Mouse (Mus musculus): Measurements from ENCODE around the gene Snrpa1.
A peak's percentile ranks its signal among the peaks of the same experiment; 100 is the strongest.
"Not testable (repeated sequence)": the region's sequence is repeated elsewhere in the genome, so short reads cannot be mapped to it uniquely, and the experiment has no call there.

Gene Snrpa1

DNA sequence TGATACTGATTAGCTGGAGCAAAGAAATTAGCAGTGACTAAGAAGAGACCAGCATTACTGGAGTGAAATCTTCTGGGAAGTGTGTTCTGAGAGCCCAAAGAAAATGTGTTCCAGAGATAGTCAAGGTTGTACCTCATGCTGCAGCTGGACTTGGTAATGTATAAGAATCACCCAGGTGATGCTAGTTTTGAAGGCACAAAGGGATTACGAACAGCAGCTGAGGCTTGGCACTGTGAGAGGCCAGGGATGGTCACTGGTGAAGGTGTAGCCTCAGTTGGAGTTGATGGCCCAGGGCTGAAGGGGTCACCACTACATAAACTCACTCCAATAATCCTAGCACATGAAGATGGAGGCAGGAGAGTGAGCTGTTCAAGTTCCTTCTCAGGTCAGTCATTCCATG, at the start of gene Snrpa1:
Snrpa1 (plus strand) TSS at position 301 of the 400 bp plus-strand sequence.
- no peak for DNase-seq (ENCODE audit: low read depth in 1 of 2, low spot score in 2 of 2)

DNA sequence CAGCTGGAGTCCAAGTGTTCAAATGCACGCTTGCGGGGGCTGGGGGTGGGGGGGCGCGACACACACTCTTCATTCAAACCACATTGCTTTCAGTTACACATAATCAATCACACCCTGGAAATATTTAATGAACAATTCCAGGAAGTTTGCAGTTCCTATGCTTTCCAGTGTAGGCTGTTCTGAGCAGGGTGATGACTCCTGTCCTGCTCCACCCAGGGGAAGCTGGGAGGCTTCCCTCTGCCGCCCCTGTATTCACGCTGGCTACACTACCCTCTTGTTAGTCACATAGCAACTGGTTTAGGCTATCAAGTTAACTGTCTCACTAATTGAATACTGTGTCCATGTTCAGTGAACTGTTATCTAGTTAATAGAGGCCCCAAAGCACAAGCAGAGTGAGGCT, 48.3 kb upstream of the Snrpa1 start:
- DNase-seq (ENCODE audit: low read depth in 1 of 2, low spot score in 2 of 2): no peak

DNA sequence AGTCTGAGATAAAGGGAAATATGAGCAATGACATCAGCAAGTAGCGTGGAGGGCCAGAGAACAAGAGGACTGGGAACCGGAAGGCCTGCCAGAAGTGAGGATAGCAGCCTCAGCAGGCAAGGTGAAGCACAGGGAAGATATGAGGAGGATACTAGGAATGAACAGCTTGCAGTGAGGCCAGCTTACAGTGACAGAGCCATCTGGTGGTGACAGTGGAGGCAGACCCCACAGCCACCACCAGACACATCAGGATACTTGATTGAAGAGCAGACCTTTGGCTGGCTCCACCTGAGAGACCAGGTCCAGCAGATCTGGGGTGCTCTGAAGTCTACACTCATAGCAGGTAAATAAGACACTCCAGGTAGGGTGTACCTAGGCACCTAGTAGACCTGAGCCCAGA, 31.1 kb upstream of the Snrpa1 start:
- DNase-seq (ENCODE audit: low read depth in 1 of 2, low spot score in 2 of 2): no peak

DNA sequence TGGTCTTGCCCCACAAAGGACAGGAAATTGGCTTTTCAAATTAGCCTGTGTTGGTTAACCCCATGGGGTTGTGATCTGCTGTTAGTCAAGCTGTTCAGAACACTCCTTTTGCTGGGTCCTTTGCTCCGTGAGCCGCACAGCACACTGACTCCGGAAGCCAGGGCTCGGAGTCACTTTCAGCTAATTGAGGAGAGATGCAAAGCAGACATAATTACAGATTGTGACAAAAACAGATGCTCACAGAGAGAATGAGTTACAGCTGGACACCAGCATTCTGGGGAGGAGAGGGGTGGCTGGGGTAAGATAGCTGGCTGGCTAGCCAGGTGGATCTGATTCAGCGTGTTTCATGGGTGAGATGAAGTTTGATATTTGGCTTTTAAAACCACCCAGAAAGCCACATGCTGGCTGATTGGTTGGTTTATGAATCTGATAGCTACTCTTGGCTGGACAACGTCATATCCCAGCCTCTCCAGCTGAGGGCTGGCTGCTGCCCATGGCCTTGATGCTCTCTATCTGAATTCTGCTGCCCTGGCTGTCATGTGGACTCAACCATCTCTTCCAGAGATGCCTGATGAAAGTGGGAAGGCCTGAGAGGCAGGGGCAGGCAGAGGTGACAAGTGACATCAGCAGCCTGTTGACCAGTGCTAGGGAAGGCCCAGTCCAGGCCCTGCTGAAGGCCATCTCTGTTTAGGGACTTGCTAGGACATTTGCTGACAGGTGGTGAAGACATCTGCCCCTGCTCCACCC, 29.9 kb upstream of the Snrpa1 start:
- no peak for DNase-seq (ENCODE audit: low read depth in 1 of 2, low spot score in 2 of 2)

DNA sequence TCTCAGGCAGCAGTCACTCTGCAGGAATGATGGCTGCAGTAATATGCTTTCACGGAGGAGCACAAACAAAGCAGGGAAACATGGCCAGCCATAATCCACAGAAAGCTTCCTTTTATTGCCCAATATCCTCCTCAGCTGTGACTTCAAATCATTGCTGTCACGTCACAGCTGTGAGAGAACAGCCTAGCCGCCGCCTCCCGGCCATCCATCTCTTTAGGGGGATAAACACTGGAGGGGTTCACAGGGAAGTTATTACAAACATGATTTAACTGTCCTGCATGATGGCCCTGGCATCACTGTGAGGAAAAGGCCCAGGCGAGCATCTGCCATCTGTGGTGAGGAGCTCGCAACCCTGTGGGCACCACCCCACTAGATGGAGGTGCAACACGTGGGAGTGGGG, 22.0 kb upstream of the Snrpa1 start:
- no peak for DNase-seq (ENCODE audit: low read depth in 1 of 2, low spot score in 2 of 2)

DNA sequence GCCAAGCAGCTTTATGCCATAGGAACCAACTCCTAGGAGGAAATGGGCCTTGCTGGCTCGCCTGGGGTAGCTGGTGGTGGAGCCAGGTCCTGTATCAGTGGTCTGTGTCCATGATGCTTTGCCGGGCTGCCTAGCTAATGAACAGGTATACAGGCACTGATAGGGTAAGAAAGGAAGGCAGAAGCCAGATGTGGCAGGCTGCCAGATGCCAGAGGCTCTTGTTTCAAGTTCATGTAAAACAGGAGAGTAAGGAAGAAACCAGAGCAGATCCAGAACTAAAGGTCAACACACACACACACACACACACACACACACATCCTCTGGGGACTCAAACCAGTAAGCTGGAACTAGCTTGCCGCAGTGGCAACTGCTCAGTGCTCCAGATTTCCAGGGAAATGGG, 20.5 kb upstream of the Snrpa1 start:
- no peak for DNase-seq (ENCODE audit: low read depth in 1 of 2, low spot score in 2 of 2)

DNA sequence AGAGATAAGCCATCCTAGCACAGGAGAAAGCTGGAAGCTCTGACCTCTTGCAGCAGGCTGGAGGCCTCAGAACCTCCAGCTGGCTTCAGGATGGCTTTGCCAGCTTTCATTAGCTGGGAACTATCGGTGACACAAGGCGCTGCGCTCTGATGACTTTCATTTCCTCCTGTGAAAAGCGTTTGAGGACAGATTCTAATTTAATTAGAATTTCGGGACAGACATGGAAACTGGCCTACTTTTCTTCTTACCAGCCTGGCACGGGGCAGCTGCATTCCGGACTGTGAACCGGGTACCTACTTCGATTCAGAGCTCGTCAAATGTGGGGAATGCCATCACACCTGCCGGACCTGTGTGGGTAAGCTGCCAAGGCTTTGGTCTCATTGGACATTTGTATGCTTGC, 20.1 kb upstream of the Snrpa1 start:
- DNase-seq (ENCODE audit: low read depth in 1 of 2, low spot score in 2 of 2): no peak

DNA sequence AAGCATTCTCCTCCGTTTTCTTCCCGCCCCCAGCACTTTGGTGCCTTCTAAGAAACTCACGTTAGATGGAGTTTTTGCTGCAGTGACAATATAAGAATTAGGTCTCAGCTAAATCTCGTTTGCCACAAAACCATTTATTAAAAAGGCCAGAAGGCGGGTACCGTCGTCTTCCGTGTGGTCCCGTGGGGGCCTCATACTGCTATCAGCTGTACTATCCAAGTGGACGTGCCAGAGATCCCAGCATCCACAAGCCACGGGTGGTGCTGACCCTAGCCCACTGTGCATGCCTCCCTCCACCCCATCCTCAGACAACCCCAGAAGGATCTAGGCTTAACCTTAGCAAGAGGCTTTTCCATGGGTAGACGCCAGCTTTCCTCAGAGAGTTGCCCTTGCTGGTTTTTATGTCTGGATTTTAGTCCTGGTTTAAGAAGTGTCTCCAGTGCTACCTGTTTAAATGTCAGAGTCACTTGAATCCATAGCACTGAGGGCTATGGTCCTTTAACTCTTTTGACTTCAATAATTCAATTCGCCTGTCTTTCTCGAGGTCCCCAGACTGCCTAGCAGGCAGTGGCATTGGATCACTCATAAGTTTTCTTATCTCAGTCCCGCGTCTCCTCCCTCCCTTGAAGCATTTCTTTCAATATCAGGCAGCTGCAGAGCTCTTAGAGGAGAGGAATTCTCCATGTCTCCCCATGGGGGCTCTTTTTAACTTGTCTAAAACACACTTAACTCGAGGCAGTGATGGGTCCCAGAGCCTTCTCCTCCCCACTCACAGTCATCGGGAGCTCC, 18.6 kb upstream of the Snrpa1 start:
- DNase-seq (ENCODE audit: low read depth in 1 of 2, low spot score in 2 of 2): no peak

DNA sequence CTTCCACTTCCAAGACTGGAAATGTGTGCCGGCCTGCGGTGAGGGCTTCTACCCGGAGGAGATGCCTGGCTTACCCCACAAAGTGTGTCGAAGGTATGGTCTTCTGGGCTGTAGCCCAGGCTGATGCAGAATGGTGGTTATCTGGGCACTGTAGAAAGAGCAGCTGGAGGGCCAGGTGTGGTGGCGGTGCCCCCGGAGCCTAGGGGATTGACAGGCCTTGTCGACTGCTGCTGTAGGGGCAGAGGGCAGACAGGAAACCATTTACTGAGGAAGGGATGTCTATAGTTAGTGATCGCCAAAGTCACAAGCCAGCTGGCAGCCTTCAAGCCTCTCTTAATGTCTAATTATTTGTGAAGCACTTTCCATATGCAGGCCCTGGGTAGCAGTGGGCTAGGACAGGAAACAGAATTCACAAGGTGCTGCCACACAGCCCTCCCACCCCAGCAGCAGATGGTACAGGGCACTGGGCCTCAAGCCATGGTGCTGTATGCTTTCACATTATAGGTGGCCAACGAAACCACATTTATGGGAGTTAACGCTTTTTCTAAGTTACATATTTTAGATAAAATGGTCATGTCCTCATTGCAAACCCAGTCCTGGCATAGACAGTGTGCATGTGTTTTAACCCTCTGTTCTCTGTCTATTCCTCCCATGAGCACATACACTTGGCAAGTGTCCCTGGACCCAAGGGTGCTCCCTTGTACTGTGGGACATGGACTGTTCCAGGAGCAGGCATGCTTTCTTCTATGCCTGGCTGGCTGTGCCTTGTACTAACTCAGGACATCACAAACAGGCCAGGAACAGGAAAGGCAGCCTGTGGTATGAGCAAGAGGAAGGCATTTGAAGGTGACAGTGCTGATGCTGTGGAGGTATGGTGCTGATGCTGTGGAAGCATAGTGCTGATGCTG, 15.0 kb upstream of the Snrpa1 start, which contains the start of gene Gm45213:
Gm45213 (plus strand) TSS at position 51 of the 908 bp plus-strand sequence.
- DNase-seq (ENCODE audit: low read depth in 1 of 2, low spot score in 2 of 2): no peak

DNA sequence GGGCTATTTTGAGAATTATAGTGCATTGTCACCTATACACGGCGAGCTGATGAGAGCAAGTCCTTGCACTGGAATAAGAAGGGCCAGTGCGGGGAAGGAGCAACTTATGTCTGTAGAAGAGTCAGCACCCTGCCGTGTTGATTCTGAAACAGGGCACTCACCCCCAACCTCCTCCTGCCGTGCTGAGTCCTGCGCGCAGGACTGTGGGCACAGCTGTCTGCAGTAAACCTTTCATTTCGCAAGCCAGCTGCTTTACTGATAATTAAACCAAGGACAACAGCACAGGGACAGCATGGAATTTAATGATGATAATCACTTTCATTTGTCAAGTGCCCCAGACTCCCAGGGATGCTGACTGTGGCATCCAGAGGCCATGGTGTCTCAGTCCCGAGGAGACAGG, 14.2 kb upstream of the Snrpa1 start:
- no peak for DNase-seq (ENCODE audit: low read depth in 1 of 2, low spot score in 2 of 2)

DNA sequence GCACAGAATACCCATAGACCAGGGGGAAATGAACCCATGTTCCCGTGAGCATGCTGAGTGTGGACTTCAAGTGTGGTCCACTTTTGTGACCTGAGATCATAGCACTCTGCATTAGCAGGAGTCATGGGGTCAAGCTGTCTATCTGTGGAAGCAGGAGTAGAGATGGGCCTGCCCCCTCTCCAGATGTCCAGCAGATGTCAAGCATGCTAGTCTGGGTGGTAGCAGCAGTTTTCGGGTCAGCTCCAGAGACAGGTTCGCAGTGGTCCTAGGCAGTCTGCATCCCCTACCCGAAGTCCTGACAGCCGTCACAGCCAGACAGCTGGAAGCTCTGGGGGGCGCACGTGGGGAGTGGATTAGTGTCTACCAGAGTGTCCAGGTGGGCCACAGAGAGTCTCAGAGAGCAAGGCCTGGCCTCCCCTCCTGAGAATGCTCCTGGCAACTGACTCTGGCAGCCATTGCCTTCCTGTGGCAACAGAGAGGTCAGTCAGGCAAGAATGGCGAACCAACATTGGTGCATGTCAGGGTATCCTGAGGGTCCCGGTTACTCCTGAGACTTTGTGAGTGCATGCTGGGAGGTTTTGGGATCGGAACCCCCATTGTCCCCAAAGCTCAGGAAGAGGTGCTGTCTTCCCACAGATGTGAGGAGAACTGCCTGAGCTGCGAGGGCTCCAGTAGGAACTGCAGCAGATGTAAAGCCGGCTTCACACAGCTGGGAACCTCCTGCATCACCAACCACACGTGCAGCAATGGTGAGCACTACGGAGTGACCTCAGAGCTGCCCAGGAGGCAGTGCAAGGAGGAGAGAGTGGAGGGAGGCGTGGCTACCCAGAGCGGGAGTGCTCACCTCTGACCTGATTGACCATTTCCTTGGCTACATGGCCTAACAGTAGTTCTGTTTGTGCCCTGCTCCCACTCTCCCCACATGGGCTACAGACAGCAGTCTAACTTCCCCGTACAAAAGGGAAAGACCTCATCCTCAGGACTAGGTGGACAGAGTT, 11.6 kb upstream of the Snrpa1 start:
- no peak for DNase-seq (ENCODE audit: low read depth in 1 of 2, low spot score in 2 of 2)

DNA sequence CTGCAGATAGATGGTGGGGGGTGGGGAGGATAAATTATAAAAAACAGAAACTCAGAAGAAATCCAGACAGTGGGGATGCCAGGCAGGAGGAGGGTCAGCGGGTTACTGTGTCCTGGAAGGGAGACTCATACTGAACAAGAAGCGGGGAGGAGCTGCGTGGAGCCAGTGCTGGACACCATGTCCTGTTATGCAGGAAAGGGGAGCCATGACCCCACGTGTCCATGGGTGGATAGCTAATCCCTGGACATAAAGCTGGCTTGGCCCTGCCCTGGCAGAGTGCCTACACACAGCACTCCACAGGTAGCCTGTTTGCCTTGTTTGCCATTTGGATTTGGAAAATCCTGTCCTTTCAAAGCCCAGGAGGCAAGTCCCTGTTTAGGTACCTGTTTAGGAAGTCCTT, 10.8 kb upstream of the Snrpa1 start:
- DNase-seq (ENCODE audit: low read depth in 1 of 2, low spot score in 2 of 2): no peak

DNA sequence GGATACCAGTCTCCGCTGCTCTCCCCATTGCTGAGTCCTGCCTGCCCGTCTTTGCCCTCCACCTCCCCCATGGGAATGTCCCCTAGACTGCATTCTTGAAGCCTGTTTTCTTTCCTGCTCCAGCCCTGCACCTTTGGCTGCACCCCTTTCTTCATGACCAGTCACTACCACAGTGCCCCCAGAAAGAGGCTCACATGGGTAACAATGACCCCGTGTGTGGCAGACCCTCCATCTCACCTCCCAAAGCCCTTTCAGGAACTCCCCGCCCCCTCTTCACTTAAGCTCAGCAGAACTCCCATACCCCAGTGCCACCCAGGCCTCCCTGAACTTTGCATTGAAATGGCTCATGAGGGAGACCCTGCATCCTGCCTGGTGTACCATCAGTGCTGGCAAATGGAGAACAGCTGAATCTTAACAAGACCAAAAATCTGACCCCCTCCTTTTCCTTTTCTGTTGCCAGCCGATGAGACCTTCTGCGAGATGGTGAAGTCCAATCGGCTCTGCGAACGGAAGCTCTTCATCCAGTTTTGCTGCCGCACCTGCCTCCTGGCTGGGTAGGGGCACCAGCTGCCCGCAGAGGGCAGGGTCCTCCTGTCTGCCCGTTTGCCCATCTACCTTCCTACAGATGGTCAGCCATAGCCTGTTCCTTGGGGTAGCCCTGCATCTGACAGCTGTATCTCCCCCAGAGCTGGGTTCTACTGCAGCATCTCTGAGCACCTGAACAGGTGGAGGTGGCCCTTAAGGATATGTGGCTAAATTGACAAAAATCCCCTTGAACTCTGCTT, 10.2 kb upstream of the Snrpa1 start:
- no peak for DNase-seq (ENCODE audit: low read depth in 1 of 2, low spot score in 2 of 2)

DNA sequence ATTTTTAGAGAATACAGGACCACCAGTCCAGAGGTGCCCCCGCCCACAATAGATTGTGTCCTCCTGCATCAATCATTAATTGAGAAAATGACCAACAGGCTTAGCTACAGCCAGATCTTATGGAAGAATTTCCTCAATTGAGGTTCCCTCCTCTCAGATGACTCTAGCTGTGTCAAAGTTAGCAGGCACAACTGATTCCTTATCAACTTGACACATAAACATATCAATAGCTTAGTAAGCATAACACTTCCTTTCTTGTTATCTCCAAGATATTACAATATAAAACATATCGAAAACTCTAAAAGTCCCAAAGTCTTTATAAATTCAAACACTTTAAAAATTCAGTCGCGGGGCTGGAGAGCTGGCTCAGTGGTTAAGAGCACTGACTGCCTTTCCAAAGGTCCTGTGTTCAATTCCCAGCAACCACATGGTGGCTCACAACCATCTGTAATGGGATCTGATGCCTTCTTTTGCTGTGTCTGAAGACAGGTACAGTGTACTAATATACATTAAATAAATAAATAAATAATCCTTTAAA, 4.8 kb upstream of the Snrpa1 start:
- no peak for DNase-seq (ENCODE audit: low read depth in 1 of 2, low spot score in 2 of 2)

DNA sequence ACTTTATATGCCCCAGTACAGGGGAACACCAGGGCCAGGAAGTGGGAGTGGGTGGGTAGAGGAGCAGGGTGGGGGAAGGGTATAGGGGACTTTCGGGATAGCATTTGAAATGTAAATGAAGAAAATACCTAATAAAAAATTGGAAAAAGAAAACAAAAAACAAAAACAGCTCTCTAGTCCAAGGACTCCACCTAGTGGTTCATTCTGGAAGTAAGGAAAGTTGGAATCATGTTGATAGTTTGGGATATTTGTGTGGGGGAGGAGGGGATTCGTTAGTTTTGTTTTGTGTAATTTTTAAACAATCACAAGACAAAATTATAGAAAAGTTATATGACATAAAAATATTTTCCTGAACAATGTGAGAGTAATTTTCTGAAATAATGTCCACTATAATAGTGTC, 3.4 kb upstream of the Snrpa1 start:
- DNase-seq (ENCODE audit: low read depth in 1 of 2, low spot score in 2 of 2): not testable (repeated sequence)

DNA sequence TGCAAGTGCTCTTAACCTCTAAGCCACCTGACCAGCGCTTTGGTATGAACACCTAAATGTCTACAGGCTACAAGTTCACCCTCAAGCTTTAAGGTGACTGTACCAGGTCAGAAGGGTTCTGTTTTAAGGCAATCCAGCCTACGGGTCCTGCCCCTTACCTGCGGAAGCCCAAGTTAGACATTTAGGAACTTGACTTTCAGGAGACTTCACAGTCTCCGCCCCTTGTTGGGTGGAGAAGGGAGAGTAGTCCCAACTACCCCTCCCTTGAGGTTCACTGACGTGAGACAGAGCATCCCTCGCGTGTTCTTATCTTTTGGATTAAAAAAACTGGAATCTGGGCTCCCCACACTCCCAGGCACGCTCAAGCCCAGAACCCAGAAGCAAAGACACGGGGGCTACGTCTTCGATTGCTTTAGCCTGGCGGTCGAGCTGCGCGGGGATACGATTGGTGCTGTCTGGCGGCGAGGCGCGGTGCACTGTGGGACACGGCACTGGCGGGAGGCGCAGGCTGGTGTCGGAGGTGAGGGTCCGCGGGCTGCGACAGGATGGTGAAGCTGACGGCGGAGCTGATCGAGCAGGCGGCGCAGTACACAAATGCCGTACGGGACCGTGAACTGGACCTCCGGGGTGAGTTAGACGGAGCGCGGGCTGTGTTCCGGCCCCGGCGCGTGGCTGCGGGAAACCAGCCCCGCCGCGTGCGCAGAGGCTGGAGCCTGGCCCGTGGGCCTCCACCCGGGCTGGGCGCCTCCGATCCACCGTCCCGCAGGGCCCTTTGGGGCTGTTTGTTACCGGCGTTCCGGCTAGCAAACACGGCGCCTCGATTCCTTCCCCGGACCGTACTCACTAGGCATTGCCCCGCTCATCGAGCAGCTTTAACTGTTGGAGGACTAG, 1.5 kb downstream of the Snrpa1 start:
- peak; percentile 41 to 67 for DNase-seq (ENCODE audit: low read depth in 1 of 2, low spot score in 2 of 2)

DNA sequence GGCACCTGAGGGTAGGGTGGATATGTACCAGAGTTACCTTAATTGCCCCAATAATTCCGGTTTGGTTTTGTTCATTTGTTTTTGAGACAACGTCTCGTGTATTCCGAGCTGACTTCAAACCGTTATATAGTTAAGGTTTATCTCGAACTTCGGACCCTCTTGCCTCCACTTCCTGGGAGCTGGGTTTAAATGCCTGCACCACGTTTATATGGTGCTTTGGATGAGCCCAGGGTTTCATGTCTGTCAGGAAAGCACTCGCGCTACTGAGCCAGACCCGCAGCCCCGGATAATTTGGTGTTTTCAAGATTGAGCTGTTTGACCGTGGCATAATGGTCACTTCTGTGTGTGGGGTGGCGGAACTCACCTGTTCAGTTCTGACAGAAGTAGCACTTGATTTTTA, 2.3 kb downstream of the Snrpa1 start:
- no peak for DNase-seq (ENCODE audit: low read depth in 1 of 2, low spot score in 2 of 2)

DNA sequence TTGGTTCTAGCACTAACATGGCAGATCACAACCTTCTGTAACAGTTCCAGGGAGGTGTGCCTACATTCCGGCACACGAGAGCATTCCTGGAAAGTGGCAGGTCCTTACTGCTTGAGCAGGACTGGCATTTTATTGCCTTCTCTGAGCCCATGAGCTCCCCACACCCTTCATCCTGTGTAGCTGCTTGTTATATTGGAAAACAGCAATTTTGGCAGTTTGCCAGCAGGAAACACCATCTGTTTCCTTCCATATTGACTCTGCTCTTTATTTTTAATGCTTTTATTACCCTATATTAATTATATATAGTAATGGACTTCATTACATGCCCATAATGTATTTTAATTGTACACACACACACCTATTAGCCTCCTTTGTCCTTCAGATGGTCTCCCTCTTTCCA, 17.6 kb downstream of the Snrpa1 start:
- no peak for DNase-seq (ENCODE audit: low read depth in 1 of 2, low spot score in 2 of 2)

Data from monocyte, adult 2 months (primary cell).